Mouse (Mus musculus) kidney, embryonic 16.5 days (tissue): Measurements from ENCODE around the gene Phc1. TPM values are rescaled to one million over a fixed set of nuclear protein-coding genes. Genes with fewer than 3 reads are reported as not detected.

Experiments
- ATAC-seq: fragments of 200-750 bp; cut with Nextera tagmentation; 2 replicates; pipeline ENCODE4 v1.8.0; 2017; ENCODE audit warnings: moderate TSS enrichment; ENCODE audit not compliant: low FRiP score, low TSS enrichment
- H3K27ac ChIP-seq: fragments of 300-500 bp; sonication (generic); 2 replicates; pipeline ENCODE4 v1.5.1; 2014; ENCODE audit warnings: low read length
- H3K27me3 ChIP-seq: fragments of 300-500 bp; sonication (generic); 2 replicates; pipeline ENCODE4 v1.6.1; 2014; ENCODE audit warnings: low read length, control low read depth, mixed read lengths; ENCODE audit not compliant: insufficient read depth
- H3K36me3 ChIP-seq: fragments of 300-500 bp; sonication (generic); 2 replicates; pipeline ENCODE4 v1.6.1; 2014; ENCODE audit warnings: low read length, control low read depth, mixed read lengths; ENCODE audit not compliant: insufficient read depth
- H3K4me1 ChIP-seq: fragments of 300-500 bp; sonication (generic); 2 replicates; pipeline ENCODE4 v1.6.1; 2014; ENCODE audit warnings: low read length, control low read depth, mixed read lengths; ENCODE audit not compliant: insufficient read depth
- H3K4me2 ChIP-seq: fragments of 300-500 bp; sonication (generic); replicated peaks from 2 replicates; pipeline ENCODE4 v1.6.1; 2014; ENCODE audit warnings: low read depth, low read length
- H3K4me3 ChIP-seq: fragments of 300-500 bp; sonication (generic); 2 replicates; pipeline ENCODE4 v1.5.1; 2014; ENCODE audit warnings: mild to moderate bottlenecking, low read length
- H3K9ac ChIP-seq: fragments of 300-500 bp; sonication (generic); replicated peaks from 2 replicates; pipeline ENCODE4 v1.6.1; 2014; ENCODE audit warnings: low read length
- H3K9me3 ChIP-seq: fragments of 300-500 bp; sonication (generic); 2 replicates; pipeline ENCODE4 v1.6.1; 2016; ENCODE audit warnings: low read length, control low read depth
- WGBS: fragments of 180-500 bp; shearing (Covaris S2); extraction: QIAGEN DNeasy Blood & Tissue Kit; methylation state at CpG from one replicate; pipeline ENCODE4 v1.1.7; 2014; 5-methylcytosine and 5-hydroxymethylcytosine counted together
- polyA plus RNA-seq: library from polyadenylated mRNA; unstranded; fragments of >200 nt; fragmentation: Nextera tagmentation; extraction: Ambion mirVana; gene quantifications from 2 replicates; pipeline ENCODE4 v1.2.1, GENCODE M21; 2015

The Phc1 gene
- polyA plus RNA-seq, 1 experiment from 2014 or later: 17.9 TPM

- Histone ChIP-seq H3K4me3 (peak overlapping the region; percentile 79), H3K27me3 (no peaks in the 10 kb centered on the region), H3K4me1 (peaks cover 37% of the 10 kb centered on the region), H3K36me3 (peaks cover 10% of the 10 kb centered on the region), H3K27ac (peak overlapping the region; percentile 98), H3K4me2 (peak overlapping the region; percentile 62), H3K9ac (peak overlapping the region; percentile 83), H3K9me3 (no peaks in the 10 kb centered on the region)
- 0% methylated on average over 23 of the region's 71 CpGs for WGBS
- ATAC-seq: peak; percentile 86
Measured at GRCm38 (mm10) chr6:122339648-122340341, 566 bp downstream of the Phc1 start.

GRCm38 (mm10) chr6:122339047-122339647, 1.2 kb downstream of the Phc1 start:
- WGBS: 1% methylated on average over 38 of the region's 51 CpGs
- peak overlapping the region; percentile 79 for H3K4me3 ChIP-seq
- peak; percentile 78 for ATAC-seq
- peak overlapping the region; percentile 62 for H3K4me2 ChIP-seq
- H3K9me3 ChIP-seq: no peaks in the 10 kb centered on the region
- peaks cover 31% of the 10 kb centered on the region for H3K4me1 ChIP-seq
- H3K9ac ChIP-seq: peak overlapping the region; percentile 83
- H3K27me3 ChIP-seq: no peaks in the 10 kb centered on the region
- peaks cover 14% of the 10 kb centered on the region for H3K36me3 ChIP-seq
- H3K27ac ChIP-seq: peak overlapping the region; percentile 98

GRCm38 (mm10) chr6:122337546-122337945, 2.8 kb downstream of the Phc1 start:
- peaks cover 28% of the 10 kb centered on the region for H3K36me3 ChIP-seq
- no peak for ATAC-seq
- peaks cover 22% of the 10 kb centered on the region for H3K4me1 ChIP-seq
- H3K9ac ChIP-seq: no peak overlapping the region
- H3K4me3 ChIP-seq: no peak overlapping the region
- no peak overlapping the region for H3K4me2 ChIP-seq
- 54% methylated on average over 6 of the region's 6 CpGs for WGBS
- H3K27me3 ChIP-seq: no peaks in the 10 kb centered on the region
- H3K9me3 ChIP-seq: no peaks in the 10 kb centered on the region
- no peak overlapping the region for H3K27ac ChIP-seq

- H3K4me3 ChIP-seq: no peak overlapping the region
- 75% methylated on average over 7 of the region's 7 CpGs for WGBS
- H3K9me3 ChIP-seq: no peaks in the 10 kb centered on the region
- no peak overlapping the region for H3K27ac ChIP-seq
- H3K9ac ChIP-seq: no peak overlapping the region
- peaks cover 11% of the 10 kb centered on the region for H3K4me1 ChIP-seq
- H3K4me2 ChIP-seq: no peak overlapping the region
- H3K27me3 ChIP-seq: no peaks in the 10 kb centered on the region
- peaks cover 42% of the 10 kb centered on the region for H3K36me3 ChIP-seq
- no peak for ATAC-seq
Measured at GRCm38 (mm10) chr6:122334786-122335340, 5.5 kb downstream of the Phc1 start.

- H3K4me3 ChIP-seq: no peak overlapping the region
- WGBS: 87% methylated on average over 13 of the region's 13 CpGs
- no peaks in the 10 kb centered on the region for H3K27me3 ChIP-seq
- peaks cover 47% of the 10 kb centered on the region for H3K36me3 ChIP-seq
- H3K9ac ChIP-seq: no peak overlapping the region
- H3K4me2 ChIP-seq: no peak overlapping the region
- H3K9me3 ChIP-seq: no peaks in the 10 kb centered on the region
- no peak overlapping the region for H3K27ac ChIP-seq
- peaks cover 4% of the 10 kb centered on the region for H3K4me1 ChIP-seq
- ATAC-seq: no peak
Measured at GRCm38 (mm10) chr6:122333081-122333612, 7.2 kb downstream of the Phc1 start.

GRCm38 (mm10) chr6:122325361-122325975, 14.9 kb downstream of the Phc1 start:
- no peak overlapping the region for H3K4me2 ChIP-seq
- WGBS: 88% methylated on average over 6 of the region's 6 CpGs
- H3K4me3 ChIP-seq: no peak overlapping the region
- no peak overlapping the region for H3K27ac ChIP-seq
- ATAC-seq: no peak
- H3K9me3 ChIP-seq: no peaks in the 10 kb centered on the region
- H3K27me3 ChIP-seq: no peaks in the 10 kb centered on the region
- peaks cover 44% of the 10 kb centered on the region for H3K36me3 ChIP-seq
- H3K4me1 ChIP-seq: no peaks in the 10 kb centered on the region
- no peak overlapping the region for H3K9ac ChIP-seq

GRCm38 (mm10) chr6:122318726-122319125, 21.6 kb downstream of the Phc1 start:
- H3K36me3 ChIP-seq: peaks cover 73% of the 10 kb centered on the region
- ATAC-seq: no peak

GRCm38 (mm10) chr6:122310187-122310820, 30.1 kb downstream of the Phc1 start:
- no peak for ATAC-seq
- H3K27ac ChIP-seq: no peak overlapping the region
- 58% methylated on average over 5 of the region's 5 CpGs for WGBS

More at GRCm38 (mm10) chr6:122318726-122319125, 21.6 kb downstream of the Phc1 start:
- no peaks in the 10 kb centered on the region for H3K4me1 ChIP-seq
- no peaks in the 10 kb centered on the region for H3K27me3 ChIP-seq
- 86% methylated on average over 1 of the region's 1 CpGs for WGBS
- no peak overlapping the region for H3K4me2 ChIP-seq
- no peaks in the 10 kb centered on the region for H3K9me3 ChIP-seq
- H3K9ac ChIP-seq: no peak overlapping the region
- H3K4me3 ChIP-seq: no peak overlapping the region
- no peak overlapping the region for H3K27ac ChIP-seq

GRCm38 (mm10) chr6:122309446-122309960, 30.9 kb downstream of the Phc1 start:
- 8% methylated on average over 11 of the region's 11 CpGs for WGBS
- ATAC-seq: no peak
- H3K27ac ChIP-seq: no peak overlapping the region; the same call in 1 of the 2 replicates

More at GRCm38 (mm10) chr6:122310187-122310820, 30.1 kb downstream of the Phc1 start:
- H3K4me2 ChIP-seq: peak overlapping the region; percentile 92
- peak overlapping the region; percentile 89 for H3K4me3 ChIP-seq
- peaks cover 18% of the 10 kb centered on the region for H3K36me3 ChIP-seq
- no peaks in the 10 kb centered on the region for H3K27me3 ChIP-seq
- peak overlapping the region; percentile 85; the same call in 1 of the 2 replicates for H3K9ac ChIP-seq
- H3K9me3 ChIP-seq: no peaks in the 10 kb centered on the region
- peaks cover 19% of the 10 kb centered on the region for H3K4me1 ChIP-seq

More at GRCm38 (mm10) chr6:122309446-122309960, 30.9 kb downstream of the Phc1 start:
- Histone ChIP-seq H3K9ac (peak overlapping the region; percentile 85), H3K36me3 (peaks cover 14% of the 10 kb centered on the region), H3K9me3 (no peaks in the 10 kb centered on the region), H3K4me2 (peak overlapping the region; percentile 92), H3K4me3 (peak overlapping the region; percentile 89), H3K4me1 (peaks cover 19% of the 10 kb centered on the region), H3K27me3 (no peaks in the 10 kb centered on the region)
